Mouse (Mus musculus): ENCODE results near the gene Fsip1.
A peak's percentile ranks its signal among the peaks of the same experiment; 100 is the strongest.

The Fsip1 gene

GRCm38 (mm10) chr2:118248966-118249365 lies 7.8 kb downstream of the Fsip1 start:
- no peak for DNase-seq

GRCm38 (mm10) chr2:118248016-118248415 lies 8.8 kb downstream of the Fsip1 start:
- no peak for DNase-seq

- DNase-seq, result peak; percentile 87 to 91
Measured at GRCm38 (mm10) chr2:118245914-118246313, 10.9 kb downstream of the Fsip1 start.

GRCm38 (mm10) chr2:118236196-118236595 lies 20.6 kb downstream of the Fsip1 start:
- DNase-seq, result no peak

- DNase-seq, result peak; percentile 12 to 38
Measured at GRCm38 (mm10) chr2:118235614-118236013, 21.2 kb downstream of the Fsip1 start.

GRCm38 (mm10) chr2:118230544-118230943 lies 26.2 kb downstream of the Fsip1 start:
- no peak for DNase-seq

- no peak for DNase-seq
Measured at GRCm38 (mm10) chr2:118228486-118229079, 28.2 kb downstream of the Fsip1 start.

GRCm38 (mm10) chr2:118225316-118226041 lies 31.3 kb downstream of the Fsip1 start:
- no peak for DNase-seq

GRCm38 (mm10) chr2:118217993-118218595 lies 38.7 kb downstream of the Fsip1 start:
- DNase-seq, result no peak

- DNase-seq, result no peak
Measured at GRCm38 (mm10) chr2:118209712-118210111, 47.1 kb downstream of the Fsip1 start.

- DNase-seq, result no peak
Measured at GRCm38 (mm10) chr2:118208651-118209050, 48.1 kb downstream of the Fsip1 start.

- DNase-seq, result no peak
Measured at GRCm38 (mm10) chr2:118205991-118206585, 50.7 kb downstream of the Fsip1 start.

GRCm38 (mm10) chr2:118204646-118205045 lies 52.1 kb downstream of the Fsip1 start:
- DNase-seq, result no peak

GRCm38 (mm10) chr2:118203739-118204461 lies 52.9 kb downstream of the Fsip1 start:
- peak; percentile 50 to 54 for DNase-seq

GRCm38 (mm10) chr2:118202934-118203333 lies 53.8 kb downstream of the Fsip1 start:
- no peak for DNase-seq

- DNase-seq, result no peak
Measured at GRCm38 (mm10) chr2:118201983-118202382, 54.8 kb downstream of the Fsip1 start.

GRCm38 (mm10) chr2:118199867-118200266 lies 56.9 kb downstream of the Fsip1 start:
- DNase-seq, result peak; percentile 87 to 88

- DNase-seq, result no peak
Measured at GRCm38 (mm10) chr2:118196966-118197365, 59.8 kb downstream of the Fsip1 start.

- no peak for DNase-seq
Measured at GRCm38 (mm10) chr2:118182136-118182535, 74.6 kb downstream of the Fsip1 start.

GRCm38 (mm10) chr2:118179873-118180585 lies 76.7 kb downstream of the Fsip1 start:
- no peak for DNase-seq

- DNase-seq, result no peak
Measured at GRCm38 (mm10) chr2:118179472-118179871, 77.3 kb downstream of the Fsip1 start.
